Mouse (Mus musculus): ENCODE data around the gene Usp15. TPM values are rescaled to one million over a fixed set of nuclear protein-coding genes. Genes with fewer than 3 reads are reported as not detected.

The Usp15 gene
- total and polyA plus RNA-seq, 3 experiments = 14.5 to 103 (median 86.4) TPM

GRCm38 (mm10) chr10:123057082-123057481, 139.7 kb downstream of the Usp15 start:
- H3K79me2 ChIP-seq (replicated peaks; ENCODE audit: control insufficient read depth, insufficient read depth, low read length) = peaks cover 8% of the 10 kb centered on the region; the same call in 1 of the 2 replicates
- TF ChIP-seq CTCF (IDR thresholded peaks at IDR 0.05) (peak; percentile 61), POLR2A (IDR thresholded peaks at IDR 0.05; ENCODE audit: insufficient read depth, low read depth, low read length) (no peak)

GRCm38 (mm10) chr10:123056463-123056862, 140.3 kb downstream of the Usp15 start:
- H3K4me1 ChIP-seq (ENCODE audit: control insufficient read depth, insufficient read depth, low read length) = peaks cover 14% of the 10 kb centered on the region
- TF ChIP-seq POLR2A (IDR thresholded peaks at IDR 0.05; ENCODE audit: insufficient read depth, low read depth, low read length) (no peak), EP300 (IDR thresholded peaks at IDR 0.05; ENCODE audit: insufficient read depth, low read depth, low read length) (no peak)
- peaks cover 4% of the 10 kb centered on the region for H3K36me3 ChIP-seq (ENCODE audit: control insufficient read depth, insufficient read depth, low read length)
- intact Hi-C loops (cut with DNase I) = no loop called here
- H3K27me3 ChIP-seq (ENCODE audit: control insufficient read depth, insufficient read depth, low read length) = no peaks in the 10 kb centered on the region
- no peak overlapping the region for H3K27ac ChIP-seq
- H3K9ac ChIP-seq (ENCODE audit: low read depth, low read length) = no peak overlapping the region
- no peak for DNase-seq
- H3K4me3 ChIP-seq = no peak overlapping the region
- 86% methylated on average over 10 of the region's 10 CpGs for WGBS
- H3K79me2 ChIP-seq (replicated peaks; ENCODE audit: control insufficient read depth, insufficient read depth, low read length) = peaks cover 5% of the 10 kb centered on the region; the same call in 1 of the 2 replicates

More at GRCm38 (mm10) chr10:123057082-123057481, 139.7 kb downstream of the Usp15 start:
- no peak overlapping the region for H3K9ac ChIP-seq (ENCODE audit: low read depth, low read length)
- WGBS = 88% methylated on average over 1 of the region's 1 CpGs
- no peaks in the 10 kb centered on the region for H3K27me3 ChIP-seq (ENCODE audit: control insufficient read depth, insufficient read depth, low read length)
- intact Hi-C loops (cut with DNase I) = no loop called here
- no peak overlapping the region for H3K4me3 ChIP-seq
- DNase-seq = no peak
- no peak overlapping the region for H3K27ac ChIP-seq
- peaks cover 14% of the 10 kb centered on the region for H3K4me1 ChIP-seq (ENCODE audit: control insufficient read depth, insufficient read depth, low read length)
- peaks cover 4% of the 10 kb centered on the region for H3K36me3 ChIP-seq (ENCODE audit: control insufficient read depth, insufficient read depth, low read length)

GRCm38 (mm10) chr10:123055205-123056000, 141.4 kb downstream of the Usp15 start:
- Histone ChIP-seq H3K36me3 (ENCODE audit: control insufficient read depth, insufficient read depth, low read length) (peaks cover 4% of the 10 kb centered on the region), H3K27ac (no peak overlapping the region), H3K79me2 (replicated peaks; ENCODE audit: control insufficient read depth, insufficient read depth, low read length) (peaks cover 4% of the 10 kb centered on the region; the same call in 1 of the 2 replicates), H3K4me1 (ENCODE audit: control insufficient read depth, insufficient read depth, low read length) (peaks cover 7% of the 10 kb centered on the region), H3K27me3 (ENCODE audit: control insufficient read depth, insufficient read depth, low read length) (no peaks in the 10 kb centered on the region), H3K4me3 (no peak overlapping the region), H3K9ac (ENCODE audit: low read depth, low read length) (no peak overlapping the region)
- no peak for DNase-seq
- 63% methylated on average over 9 of the region's 9 CpGs for WGBS
- intact Hi-C loops (cut with DNase I) = no loop called here
- TF ChIP-seq POLR2A (IDR thresholded peaks at IDR 0.05; ENCODE audit: insufficient read depth, low read depth, low read length) (no peak), EP300 (IDR thresholded peaks at IDR 0.05; ENCODE audit: insufficient read depth, low read depth, low read length) (no peak)

Small RNA genes lying within 50 kb of the gene (microRNA-seq; reads per million reads assigned to microRNA genes)
- 2.7 to 5.6 reads per million in 2 experiments for gene Gm27920

Other genes starting within 250 kb of the Usp15 start
- gene Mon2, start 120.5 kb downstream of the Usp15 start, total RNA-seq (2021) = 10 to 100 TPM; 35.7 to 39.5 TPM
- gene Mon2, start 120.5 kb downstream of the Usp15 start, polyA plus RNA-seq (2012; rRNA removed) = 29.0 and 33.7 TPM in 2 replicates
- gene Fam19a2, start 67.0 kb upstream of the Usp15 start, total RNA-seq (2021) = under 1 TPM; 0.11 to 0.13 TPM
- not detected in 2 replicates for gene Fam19a2, start 67.0 kb upstream of the Usp15 start, polyA plus RNA-seq (2012; rRNA removed)